Mouse (Mus musculus): ENCODE measurements around the gene Nckap5l.
"Not testable (repeated sequence)": the region's sequence is repeated elsewhere in the genome, so short reads cannot be mapped to it uniquely, and the experiment has no call there.

Gene Nckap5l

DNA sequence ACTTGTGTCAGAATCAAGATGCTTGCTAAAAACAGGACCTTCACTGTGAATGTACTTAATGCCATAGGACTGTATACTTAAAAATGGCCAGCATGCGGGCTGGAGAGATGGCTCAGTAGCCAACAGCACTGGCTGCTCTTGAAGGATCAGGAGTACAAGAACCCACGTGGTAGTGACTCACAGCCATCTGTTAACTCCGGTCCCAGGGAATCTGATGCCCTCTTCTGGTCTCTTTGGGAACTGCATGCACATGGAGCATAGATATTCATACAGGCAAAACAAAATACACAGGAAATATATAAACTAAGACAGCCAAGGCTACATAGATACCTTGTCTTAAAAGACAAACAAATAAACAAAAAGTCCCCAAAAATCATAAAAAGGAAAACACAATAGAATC lies 11.5 kb upstream of the Nckap5l start:
- DNase-seq = peak; percentile 87

DNA sequence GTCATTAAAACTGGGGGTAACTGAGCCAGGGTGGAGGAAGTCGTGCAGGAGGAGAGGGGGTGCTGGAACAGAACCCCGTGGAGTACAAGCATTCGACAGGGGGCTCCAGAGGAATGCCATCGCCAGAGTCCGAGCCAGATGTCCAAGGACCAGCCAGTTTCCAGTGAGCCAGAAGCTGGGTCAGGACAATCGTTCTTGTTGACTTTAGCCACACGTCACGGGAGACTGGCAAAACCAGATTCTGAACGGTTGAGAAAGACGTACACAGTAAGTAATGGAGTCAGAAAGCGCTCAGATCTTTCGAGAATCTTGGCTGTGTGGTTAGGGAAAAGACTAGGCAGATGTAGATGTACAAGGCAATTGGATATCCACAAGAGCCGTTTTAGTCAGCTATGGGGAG lies 5.6 kb upstream of the Nckap5l start:
- no peak for DNase-seq

DNA sequence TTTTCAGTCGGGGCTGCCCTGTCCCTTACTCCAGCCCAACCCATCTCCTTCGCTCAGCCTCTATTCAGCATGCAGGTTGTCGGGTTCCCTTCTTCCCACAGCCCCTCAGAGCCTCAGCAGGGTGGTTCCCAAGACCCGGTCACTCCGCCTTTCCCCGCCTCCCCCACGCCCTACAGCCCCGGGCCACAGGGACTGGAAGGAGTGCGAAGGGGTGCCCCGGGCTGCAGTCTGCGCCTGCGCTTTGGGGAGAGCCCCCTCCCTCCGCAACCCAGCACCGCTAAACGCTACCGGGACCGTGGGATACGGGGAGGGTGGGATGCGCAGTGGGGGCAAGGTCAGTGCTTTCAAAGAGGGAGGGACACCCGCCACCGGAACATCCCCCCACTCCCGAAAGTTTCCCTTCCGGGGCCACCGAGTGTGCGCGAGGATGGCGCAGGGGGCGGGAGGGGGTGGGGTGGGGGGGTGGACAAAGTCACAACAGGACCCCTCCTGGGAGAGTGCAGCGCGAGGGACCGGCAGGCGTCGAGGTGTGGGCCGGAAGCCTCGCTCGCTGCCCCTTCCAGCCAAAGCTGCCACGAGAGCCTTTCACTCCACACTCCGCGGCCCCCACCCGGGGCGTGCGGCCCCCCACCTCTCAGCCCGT lies 464 bp downstream of the Nckap5l start:
- DNase-seq = peak; percentile 61

DNA sequence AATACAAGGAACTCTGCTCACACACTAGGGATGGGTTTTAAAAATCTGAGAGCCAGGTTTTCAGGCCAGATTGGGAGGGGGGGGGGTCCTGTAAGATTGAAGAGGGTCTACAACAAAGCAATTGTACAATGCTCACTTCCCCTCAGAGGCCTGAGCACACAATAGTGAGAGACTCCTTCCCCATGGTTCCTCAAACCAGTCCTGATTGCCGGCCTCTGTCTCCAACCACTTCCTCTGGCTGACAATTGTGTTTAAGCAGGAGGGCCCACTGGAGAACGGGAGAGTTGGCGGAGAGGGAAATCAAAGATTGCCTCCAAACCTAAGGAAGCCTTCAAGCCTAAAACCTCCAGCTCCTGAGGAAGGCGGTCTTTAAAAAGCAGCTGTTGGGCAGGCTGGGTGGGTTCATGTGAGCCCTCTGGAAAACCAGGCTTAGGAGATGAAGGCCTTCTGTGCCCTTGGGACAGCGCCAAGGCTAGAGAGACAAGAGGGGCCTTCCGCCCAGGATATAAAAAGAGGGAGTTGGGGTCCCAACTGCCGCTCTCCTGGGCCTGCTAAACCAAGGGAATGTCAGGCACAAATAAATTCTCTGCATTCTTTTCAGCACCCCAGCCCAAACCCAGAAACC lies 1.1 kb downstream of the Nckap5l start:
- peak; percentile 33 for DNase-seq

DNA sequence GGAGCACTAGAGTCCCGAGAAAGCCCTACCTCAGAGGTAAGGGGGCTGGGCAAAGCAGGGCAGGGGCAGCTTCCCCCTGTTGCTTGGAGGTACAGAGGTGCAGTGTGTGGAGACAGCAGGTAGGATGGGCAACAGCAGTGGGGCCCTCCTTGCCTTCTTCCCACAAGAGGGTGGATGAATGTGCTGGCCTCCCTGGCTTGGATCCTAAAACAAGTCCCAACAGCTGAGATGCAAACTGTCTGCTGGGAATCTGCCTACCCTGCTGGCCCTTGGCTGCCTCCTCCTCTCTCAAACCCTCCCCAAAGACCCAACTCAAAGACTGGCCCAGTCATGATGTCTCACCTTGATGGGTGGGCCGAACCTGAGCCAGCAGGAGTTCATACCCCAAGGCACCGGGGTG lies 2.1 kb downstream of the Nckap5l start:
- no peak for DNase-seq

DNA sequence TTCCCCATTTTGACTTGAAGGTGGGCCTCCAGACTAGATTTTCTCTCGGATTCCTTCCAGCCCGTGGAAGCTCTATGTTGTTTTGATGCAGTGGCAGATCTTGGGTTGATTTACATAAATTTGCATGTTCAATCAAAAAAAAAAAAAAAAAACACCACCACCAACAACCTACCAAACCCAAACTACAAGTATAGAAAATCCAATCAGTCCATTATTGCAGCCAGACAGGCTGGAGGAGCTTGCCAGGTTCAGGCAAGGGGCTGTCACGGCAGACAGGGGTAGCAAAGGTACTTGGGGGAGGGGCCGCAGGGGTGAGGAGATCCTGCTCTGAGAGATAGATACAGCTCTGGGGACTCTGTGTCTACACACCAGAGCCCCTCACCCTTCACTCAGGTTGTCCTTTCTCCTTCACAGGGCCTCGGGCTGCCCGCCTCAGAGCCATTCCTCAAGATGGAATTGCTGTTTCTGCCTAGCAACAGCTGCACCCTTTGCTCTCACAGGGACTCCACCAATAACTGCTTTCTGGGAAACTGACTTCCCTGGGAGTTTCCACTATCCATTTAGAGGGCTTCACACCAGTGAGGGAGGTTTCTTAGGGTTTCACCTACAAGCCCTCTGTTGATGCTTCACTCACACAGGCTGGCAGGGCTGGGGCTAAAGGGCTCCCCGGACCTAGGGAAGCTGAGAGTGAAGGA lies 2.8 kb downstream of the Nckap5l start:
- no peak for DNase-seq

DNA sequence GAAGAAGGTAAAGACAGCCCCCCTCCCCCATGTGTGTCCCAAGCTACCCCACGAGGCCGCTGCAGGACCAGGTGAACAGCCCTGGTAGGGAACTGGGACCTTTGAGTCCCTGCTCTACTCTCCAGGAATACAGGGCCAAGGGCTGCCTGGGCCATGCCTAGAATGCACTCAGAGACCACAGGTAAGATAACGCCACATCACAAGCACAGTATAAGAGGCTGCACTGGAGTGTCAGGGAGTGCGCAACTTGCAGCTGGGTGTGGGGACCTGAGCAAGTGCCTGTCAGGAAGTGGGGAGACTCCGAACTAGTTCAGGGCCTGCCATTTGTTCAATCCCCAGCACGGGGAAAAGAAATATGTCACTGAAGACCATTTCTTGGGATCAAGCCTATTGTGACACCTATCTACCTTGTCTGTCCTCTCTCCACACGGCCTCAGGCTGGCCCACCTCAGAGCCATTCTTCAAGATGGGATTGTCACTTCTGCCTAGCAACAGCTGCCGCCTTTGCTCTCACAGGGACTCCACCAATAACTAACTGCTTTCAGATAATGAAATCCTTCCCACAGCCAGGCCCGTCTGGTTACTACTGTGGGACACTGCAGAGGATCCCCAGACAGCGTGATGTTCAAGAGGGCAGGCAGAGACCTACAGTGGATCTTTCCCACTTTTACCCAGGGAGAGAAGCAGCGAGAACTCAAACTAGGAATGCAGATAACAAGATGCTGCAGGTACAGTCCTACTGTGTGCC lies 4.2 kb downstream of the Nckap5l start:
- no peak for DNase-seq

DNA sequence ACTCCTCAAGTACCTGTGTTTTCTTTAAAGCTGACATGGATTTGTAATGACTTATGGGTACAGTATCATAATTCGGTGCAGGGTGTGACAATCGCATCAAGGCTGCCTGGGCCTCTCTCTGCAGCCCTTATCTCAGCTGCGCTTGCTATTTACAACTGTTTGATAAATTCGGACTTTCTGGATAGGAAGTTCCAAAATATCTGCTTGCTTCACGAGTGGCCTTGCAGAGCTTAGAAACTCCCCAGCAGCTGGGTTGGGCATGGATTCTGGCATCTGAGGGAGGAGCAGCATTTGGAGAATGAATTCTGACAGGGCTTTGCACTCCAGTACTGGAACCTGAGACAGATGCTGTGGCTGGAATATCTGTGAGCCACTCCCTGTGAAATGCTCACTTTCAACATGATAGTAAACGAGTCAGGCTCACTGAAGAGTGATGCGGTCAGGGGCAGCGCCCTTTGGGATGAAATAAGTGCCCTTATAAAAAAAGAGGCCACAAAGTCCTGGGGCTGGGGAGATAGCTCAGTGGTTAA lies 7.7 kb downstream of the Nckap5l start:
- no peak for DNase-seq

DNA sequence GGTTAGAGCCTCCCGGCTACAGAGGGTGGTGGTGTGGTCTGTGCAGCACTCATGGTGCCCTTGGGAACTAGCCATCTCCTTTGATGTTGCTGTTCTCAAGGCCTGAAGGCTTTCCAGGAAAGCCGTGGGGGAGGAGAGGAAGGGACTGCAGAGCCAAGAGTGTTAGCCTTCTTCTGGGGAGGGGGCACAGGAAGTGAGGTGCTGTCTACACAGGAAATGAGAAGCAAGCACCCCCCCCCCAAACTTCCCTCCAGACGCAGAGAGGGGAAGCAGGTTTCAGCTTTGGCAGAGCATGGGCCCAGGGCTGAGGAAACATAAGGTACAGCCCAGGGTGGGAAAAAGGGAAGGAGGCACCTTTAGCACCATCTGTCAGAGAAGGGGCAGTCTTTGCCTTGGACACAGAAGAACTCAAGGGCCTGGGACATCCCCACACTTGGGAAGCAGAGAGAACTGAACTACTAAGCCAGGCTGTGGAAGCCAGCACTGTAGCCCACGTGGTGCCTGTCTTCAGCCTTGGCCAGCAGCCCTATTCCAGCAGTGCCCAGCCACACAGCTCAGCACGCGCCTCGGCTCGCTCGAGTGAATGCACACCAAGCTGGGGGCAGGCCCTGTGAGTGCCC lies 8.3 kb downstream of the Nckap5l start:
- peak; percentile 75 for DNase-seq

DNA sequence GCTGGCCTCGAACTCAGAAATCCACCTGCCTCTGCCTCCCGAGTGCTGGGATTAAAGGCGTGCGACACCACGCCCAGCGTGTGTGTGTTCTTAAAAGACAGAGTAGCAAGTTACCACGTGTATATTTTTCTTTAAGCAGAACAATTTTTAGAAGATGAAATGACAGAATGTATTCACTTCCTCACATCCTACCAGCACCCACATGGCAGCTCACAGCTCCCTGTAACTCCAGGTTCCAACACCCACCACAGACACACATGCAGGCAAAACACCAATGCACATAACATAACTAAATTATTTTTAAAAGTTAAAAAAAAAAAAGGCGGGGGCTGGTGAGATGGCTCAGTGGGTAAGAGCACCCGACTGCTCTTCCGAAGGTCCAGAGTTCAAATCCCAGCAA lies 11.4 kb downstream of the Nckap5l start:
- DNase-seq = not testable (repeated sequence)

DNA sequence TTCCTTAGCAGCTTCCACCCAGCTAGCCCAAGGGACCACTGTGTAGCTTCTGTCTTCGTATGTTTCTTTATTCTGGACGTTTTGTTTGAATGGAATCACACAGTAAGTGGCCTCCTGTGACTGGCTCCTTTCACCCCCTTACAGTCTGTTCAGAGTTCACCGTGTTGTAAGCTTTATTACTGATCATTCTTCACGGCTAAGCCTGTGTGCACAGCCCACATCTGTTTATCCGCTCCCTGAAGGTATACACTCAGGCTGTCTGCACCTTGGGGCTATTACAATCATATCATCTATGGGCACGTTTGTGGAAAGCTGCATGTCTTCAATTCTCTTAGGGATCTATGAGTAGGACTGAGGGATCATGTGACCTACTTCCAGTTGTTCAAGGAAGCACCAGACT lies 12.0 kb downstream of the Nckap5l start:
- DNase-seq = no peak

DNA sequence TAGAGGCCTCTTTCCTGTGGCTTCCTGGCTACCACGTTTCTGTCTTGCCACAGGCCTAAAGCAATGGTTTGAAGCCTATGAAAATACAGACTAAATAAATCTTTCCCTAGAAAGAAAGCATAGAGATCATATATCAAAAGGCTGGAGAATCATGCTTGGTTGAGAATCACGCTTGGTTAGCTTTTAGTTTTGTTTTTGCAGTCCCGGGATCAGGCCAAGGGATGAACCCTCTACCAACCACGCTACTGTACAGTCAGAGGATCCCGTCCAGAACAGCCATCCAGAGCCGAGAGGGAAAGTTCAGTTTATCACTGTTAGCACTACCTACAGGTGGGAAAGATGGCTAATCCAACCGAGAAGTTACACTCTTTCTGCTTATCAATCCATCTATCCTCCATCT lies 15.2 kb downstream of the Nckap5l start:
- DNase-seq = no peak

DNA sequence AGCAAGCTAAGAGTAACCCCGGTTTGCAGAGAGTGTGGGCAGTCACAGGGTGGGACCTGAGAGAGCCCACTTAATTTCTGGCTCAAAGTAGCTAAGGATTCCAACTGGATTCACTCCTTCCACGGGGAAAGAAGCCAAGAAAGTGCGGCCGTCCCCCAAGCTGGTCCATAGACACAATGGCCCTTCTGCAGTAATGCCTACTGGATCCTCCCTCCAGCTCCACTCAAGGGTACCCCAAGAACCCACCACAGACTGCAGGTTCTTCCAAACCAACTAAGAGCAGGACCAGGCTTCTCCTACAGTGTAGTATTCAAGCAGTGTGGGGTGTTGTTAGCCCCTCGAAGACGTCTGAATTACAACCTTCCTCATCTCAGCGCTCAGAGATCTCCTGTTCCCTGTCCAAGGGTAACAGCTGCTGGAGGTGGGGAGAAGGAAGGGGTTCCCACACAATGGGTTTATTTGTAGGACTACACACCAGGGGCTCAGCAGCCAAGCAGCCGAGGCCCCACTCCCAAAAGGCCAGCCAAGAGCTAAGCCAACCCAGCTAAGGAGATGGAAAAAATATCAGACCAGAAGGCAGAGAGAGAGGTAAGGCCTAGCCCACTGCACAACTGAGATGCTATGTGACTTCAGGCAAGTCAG lies 16.6 kb downstream of the Nckap5l start:
- DNase-seq = no peak

DNA sequence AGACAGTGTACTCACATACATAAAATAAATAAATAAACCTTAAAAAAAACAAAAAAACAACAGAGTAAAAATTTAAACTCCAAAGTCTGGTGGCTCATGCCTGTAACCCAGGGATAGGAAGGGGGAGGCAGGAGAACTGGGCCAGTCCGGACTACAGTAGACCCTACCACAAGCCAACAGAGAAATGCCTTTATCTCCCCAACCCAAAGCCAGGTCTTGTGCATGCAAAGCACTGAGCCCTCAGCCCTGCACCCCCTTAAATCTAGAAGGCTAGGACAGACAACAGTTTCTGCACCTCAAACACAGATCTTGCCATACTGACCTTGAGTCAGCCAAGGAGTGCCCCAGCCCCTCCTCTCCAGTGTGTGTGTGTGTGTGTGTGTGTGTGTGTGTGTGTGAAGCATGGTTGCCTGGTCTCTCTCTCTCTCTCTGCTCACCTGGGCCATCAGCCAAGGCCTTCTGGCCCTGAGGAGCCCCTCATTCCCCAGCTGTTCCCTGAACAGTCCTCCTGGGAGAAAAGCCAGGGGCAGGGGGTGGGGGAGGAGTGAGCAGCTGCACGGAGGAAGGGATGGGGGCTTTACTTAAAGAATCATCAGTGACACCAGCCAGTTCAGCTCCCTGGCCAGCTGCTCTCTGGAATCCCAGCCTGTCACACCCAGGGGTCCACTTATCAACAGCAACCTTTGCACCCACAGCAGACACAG lies 17.3 kb downstream of the Nckap5l start:
- DNase-seq = no peak

DNA sequence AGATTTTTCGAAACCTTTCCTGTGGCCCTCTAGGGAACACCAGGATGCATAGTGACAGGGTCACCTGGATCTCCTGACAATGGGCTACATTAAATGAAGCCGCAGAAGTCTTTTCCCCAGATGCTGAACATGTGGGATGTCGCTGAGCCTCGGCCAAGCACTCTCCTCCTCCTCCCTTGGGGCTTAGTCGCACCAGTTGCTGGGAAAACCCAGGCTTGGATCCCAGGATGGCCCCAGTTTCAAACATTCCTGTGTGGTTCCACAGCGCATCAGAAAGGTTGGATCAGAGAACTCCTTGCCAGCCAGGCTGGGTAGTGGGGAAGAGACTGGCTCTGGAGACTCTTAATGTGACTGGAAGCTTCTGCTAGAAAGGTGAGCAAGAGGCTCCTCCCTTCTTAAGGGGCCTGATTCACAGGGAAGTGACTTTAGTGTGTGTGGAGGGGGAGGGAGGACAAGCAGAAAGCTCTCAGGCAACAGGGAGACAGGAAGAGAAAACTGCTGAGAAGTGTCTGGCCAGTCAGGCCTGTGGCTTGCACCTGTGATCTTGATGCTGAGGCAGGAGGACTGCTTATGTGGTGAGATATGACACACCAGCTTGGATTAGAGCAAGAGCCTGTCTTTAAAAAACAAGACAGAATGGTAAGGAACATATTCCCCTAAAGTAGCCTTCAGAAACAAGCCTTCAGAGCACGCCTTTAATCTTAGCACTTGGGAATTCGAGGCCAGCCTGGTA lies 18.4 kb downstream of the Nckap5l start:
- no peak for DNase-seq

DNA sequence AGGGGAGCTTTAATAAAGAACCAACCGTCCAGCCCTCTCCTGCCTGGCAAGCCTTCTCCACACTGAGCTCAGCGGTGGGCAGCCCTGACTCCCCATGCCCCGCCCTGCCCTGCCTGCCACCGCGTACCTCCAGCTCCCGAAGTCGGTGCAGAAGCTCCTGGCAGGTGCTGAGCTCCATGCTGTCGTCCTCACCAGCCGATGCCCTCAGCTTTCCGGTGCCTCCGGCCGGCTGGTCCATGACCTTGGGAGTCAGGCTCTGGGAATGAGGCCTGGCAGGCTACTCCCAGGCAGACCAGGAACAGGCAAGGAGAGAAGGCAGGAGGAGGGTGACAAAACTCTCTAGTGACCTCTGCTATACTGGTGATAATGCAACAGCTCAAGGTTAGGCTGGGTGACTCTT lies 23.6 kb downstream of the Nckap5l start:
- no peak for DNase-seq

DNA sequence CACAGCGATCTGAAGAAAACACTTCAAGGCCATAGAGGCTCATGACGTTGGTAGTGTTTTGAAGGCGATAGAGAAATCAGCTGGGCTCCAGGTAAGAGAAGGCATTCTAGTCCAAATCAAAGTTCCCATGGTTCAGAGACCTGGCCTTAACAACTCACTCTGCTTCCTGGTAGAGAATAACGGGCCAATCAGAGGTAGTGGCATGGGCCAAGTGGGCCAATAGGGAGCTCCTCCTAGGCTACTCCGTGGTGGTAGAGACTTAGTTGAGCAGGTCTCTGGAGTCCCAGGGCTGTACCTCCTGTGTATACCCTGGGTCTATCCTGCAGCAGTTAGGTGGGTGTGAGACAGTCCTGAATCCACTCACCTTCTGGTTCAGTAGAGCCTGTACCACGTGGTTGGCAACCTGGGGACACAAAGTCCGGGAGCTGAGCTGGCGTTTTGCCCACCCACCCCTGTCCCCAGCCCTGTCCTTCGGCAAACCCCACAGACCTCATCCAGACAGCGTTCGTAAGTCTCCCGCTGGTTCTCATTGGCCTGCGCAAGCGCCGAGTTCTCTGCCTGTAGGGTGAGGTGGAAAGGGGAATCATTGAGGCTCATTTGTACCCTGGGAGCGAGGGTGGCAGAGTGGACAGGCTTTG lies 24.3 kb downstream of the Nckap5l start:
- no peak for DNase-seq

DNA sequence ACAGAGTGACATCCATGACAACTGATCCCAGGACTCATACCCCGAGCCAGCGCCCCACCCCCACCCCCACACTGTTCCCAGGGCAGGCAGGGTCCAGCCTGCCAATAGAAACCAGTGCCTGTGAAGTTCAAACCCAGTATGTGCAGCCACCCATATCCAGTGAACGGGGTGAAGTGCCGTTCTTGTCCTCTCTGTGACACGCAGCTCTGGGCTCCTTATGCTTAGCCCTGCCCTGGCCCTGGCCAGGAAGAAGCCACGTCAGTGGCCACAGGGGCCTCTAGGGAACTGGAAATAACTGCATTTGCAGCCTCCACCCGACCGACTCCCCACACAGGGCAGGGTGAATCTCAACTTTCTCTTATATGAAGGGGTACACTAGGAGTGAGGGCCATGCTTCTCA lies 25.6 kb downstream of the Nckap5l start:
- DNase-seq = no peak

DNA sequence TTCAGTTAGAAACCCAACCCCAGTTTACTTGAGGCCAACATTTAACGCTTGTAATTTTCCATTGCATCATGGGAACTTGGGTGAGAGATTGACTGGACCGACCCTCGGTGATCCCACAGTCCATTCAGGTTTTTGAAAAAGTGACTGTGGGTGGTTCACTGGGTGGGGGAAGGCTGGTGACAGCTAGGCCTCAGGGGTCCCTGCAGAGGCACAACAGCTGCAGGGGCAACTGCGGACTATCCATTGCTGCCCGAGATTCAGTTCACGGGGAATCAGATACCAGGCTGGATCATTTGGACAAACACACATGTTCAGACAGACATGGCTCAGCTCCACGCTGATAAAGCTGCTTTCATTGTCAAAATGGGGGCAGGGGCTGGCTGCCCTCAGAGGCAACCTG lies 26.0 kb downstream of the Nckap5l start:
- no peak for DNase-seq

DNA sequence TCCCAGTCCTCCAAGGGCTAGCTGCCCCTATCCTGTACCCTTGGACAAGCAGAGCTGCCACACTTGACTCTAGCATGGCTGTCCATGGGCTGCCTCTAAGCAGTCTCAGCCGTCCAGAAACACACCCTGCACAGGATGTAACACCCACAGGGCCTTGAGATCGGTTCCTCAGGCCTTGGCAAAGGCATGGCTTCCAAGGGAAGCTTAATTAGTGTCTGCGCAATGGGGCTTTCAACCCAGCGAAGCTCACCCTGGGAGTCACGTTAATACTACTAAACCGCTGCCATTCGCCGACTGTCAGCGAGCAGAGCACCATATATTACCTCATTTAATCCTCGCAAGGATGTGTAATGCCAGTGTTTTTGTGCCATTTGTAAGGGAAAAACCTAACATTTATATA lies 26.5 kb downstream of the Nckap5l start:
- DNase-seq = no peak

DNA sequence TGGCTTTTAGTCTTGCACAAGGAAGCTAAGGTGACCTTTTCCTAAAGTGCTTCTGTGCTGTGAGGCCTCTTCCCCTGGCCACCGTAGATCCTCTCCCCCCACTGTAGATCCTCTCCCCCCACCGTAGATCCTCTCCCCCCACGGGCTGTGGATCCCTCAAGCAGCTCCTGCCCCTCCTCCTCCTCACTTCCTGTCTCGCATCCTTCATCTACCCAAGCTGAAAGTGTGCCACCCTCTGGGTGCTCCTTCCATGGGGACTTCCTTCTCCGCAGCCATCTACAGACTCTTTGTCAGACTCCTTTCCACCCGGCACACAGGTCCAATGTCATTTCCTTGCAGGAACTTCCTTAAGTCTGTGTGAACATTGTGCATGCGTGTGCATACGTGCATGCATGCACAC lies 27.2 kb downstream of the Nckap5l start:
- DNase-seq = no peak
